Mouse (Mus musculus) MEL (cell line): ENCODE measurements around the gene Bicdl1. TPM values are rescaled to one million over a fixed set of nuclear protein-coding genes. Genes with fewer than 3 reads are reported as not detected.

Experiments
- DNase-seq: peaks from one replicate; pipeline ENCODE4 v3.0.0; 2011; ENCODE audit warnings: low read depth, low spot score
- H3K27ac ChIP-seq: 2 replicates; pipeline ENCODE4 v1.5.1; 2012; ENCODE audit warnings: low read depth, mild to moderate bottlenecking, control low read depth, low read length, moderate library complexity; ENCODE audit not compliant: control insufficient read depth
- H3K27me3 ChIP-seq, 2 experiments: fragments of 150-350 bp in 1 of 2; sonication (generic) in 1 of 2; 2 replicates each; pipeline ENCODE4 v1.6.1; 2012; ENCODE audit warnings: low read length in 2 of 2, mild to moderate bottlenecking in 2 of 2, improper control_type of control experiment in 1 of 2, moderate library complexity in 1 of 2; ENCODE audit not compliant: insufficient read depth in 2 of 2, control insufficient read depth in 1 of 2
- H3K36me3 ChIP-seq, 2 experiments: 2 replicates each; pipeline ENCODE4 v1.6.1; 2012 to 2014; ENCODE audit warnings: low read length in 2 of 2, improper control_type of control experiment in 1 of 2, inconsistent platforms in 1 of 2, mild to moderate bottlenecking in 1 of 2; ENCODE audit not compliant: insufficient read depth in 2 of 2, control insufficient read depth in 1 of 2
- H3K4me1 ChIP-seq, 2 experiments: fragments of 150-350 bp in 1 of 2; sonication (generic) in 1 of 2; 2 replicates each; pipeline ENCODE4 v1.6.1; 2012; ENCODE audit warnings: low read length in 2 of 2, improper control_type of control experiment in 1 of 2, mild to moderate bottlenecking in 1 of 2; ENCODE audit not compliant: insufficient read depth in 2 of 2, control insufficient read depth in 1 of 2
- H3K4me3 ChIP-seq, 2 experiments: fragments of 150-350 bp in 1 of 2; sonication (generic) in 1 of 2; 2 replicates each; pipeline ENCODE4 v1.5.1; 2012; ENCODE audit warnings: low read depth in 2 of 2, low read length in 2 of 2, mild to moderate bottlenecking in 2 of 2, moderate library complexity in 2 of 2, control low read depth in 1 of 2, improper control_type of control experiment in 1 of 2; ENCODE audit not compliant: control insufficient read depth in 1 of 2, insufficient read depth in 1 of 2
- H3K79me2 ChIP-seq: 2 replicates; pipeline ENCODE4 v1.6.1; 2012; ENCODE audit warnings: mild to moderate bottlenecking, low read length, moderate library complexity; ENCODE audit not compliant: control insufficient read depth, poor library complexity, insufficient read depth
- H3K9ac ChIP-seq: 2 replicates; pipeline ENCODE4 v1.6.1; 2012; ENCODE audit warnings: low read depth, mild to moderate bottlenecking, control low read depth, low read length, moderate library complexity; ENCODE audit not compliant: control insufficient read depth, poor library complexity, severe bottlenecking
- H3K9me3 ChIP-seq: fragments of 150-350 bp; sonication (generic); replicated peaks from 2 replicates; pipeline ENCODE4 v1.6.1; 2012; ENCODE audit warnings: mild to moderate bottlenecking, low read length, improper control_type of control experiment, moderate library complexity; ENCODE audit not compliant: insufficient read depth
- CHD1 ChIP-seq: IDR thresholded peaks from 2 replicates; pipeline ENCODE4 v1.6.1; 2012; ENCODE audit warnings: low read depth, mild to moderate bottlenecking, inconsistent platforms, low read length, improper control_type of control experiment
- CHD2 ChIP-seq: IDR thresholded peaks from 2 replicates; pipeline ENCODE4 v1.6.1; 2011; ENCODE audit warnings: low read length, improper control_type of control experiment
- CTCF ChIP-seq, 3 experiments: IDR thresholded peaks in 2 of 3; conservative IDR thresholded peaks in 1 of 3; 2 replicates each; pipeline ENCODE4 v1.5.1; 2011 to 2012; ENCODE audit warnings: low read length in 3 of 3, low read depth in 2 of 3, mild to moderate bottlenecking in 2 of 3, improper control_type of control experiment in 1 of 3, inconsistent platforms in 1 of 3, mixed read lengths in 1 of 3, moderate library complexity in 1 of 3; ENCODE audit not compliant: control insufficient read depth in 1 of 3, insufficient read depth in 1 of 3, poor library complexity in 1 of 3, severe bottlenecking in 1 of 3
- HCFC1 ChIP-seq: IDR thresholded peaks from 2 replicates; pipeline ENCODE4 v1.6.1; 2012; ENCODE audit warnings: low read depth, mild to moderate bottlenecking, inconsistent platforms, low read length, improper control_type of control experiment, moderate library complexity
- JUND ChIP-seq: IDR thresholded peaks from 2 replicates; pipeline ENCODE4 v1.6.1; 2011; ENCODE audit warnings: low read depth, mild to moderate bottlenecking, improper control_type of control experiment, low read length
- MAX ChIP-seq: IDR thresholded peaks from 2 replicates; pipeline ENCODE4 v1.6.1; 2011; ENCODE audit warnings: low read length, improper control_type of control experiment
- MEF2A ChIP-seq: IDR thresholded peaks from 2 replicates; pipeline ENCODE4 v1.6.1; 2014; ENCODE audit warnings: low read depth, mild to moderate bottlenecking, inconsistent platforms, low read length, improper control_type of control experiment; ENCODE audit not compliant: poor library complexity, insufficient replicate concordance, severe bottlenecking; ENCODE audit errors: extremely low read depth
- MXI1 ChIP-seq: IDR thresholded peaks from 2 replicates; pipeline ENCODE4 v1.6.1; 2011; ENCODE audit warnings: mild to moderate bottlenecking, low read depth, low read length, improper control_type of control experiment
- MYC ChIP-seq: IDR thresholded peaks from 2 replicates; pipeline ENCODE4 v1.6.1; 2011; ENCODE audit warnings: low read depth, mild to moderate bottlenecking, low read length, improper control_type of control experiment, moderate library complexity
- NELFE ChIP-seq: IDR thresholded peaks from 2 replicates; pipeline ENCODE4 v1.6.1; 2011; ENCODE audit warnings: low read depth, low read length, improper control_type of control experiment
- POLR2AphosphoS2 ChIP-seq: IDR thresholded peaks from 2 replicates; pipeline ENCODE4 v1.6.1; 2011; ENCODE audit warnings: low read length, improper control_type of control experiment
- POLR2AphosphoS5 ChIP-seq: IDR thresholded peaks from 2 replicates; pipeline ENCODE4 v1.6.1; 2012; ENCODE audit warnings: low read depth, borderline replicate concordance, mild to moderate bottlenecking, inconsistent platforms, low read length, moderate library complexity, mixed read lengths
- RAD21 ChIP-seq: IDR thresholded peaks from 2 replicates; pipeline ENCODE4 v1.6.1; 2011; ENCODE audit warnings: mild to moderate bottlenecking, low read depth, low read length, improper control_type of control experiment
- SIN3A ChIP-seq: IDR thresholded peaks from 2 replicates; pipeline ENCODE4 v1.6.1; 2012; ENCODE audit warnings: low read length, improper control_type of control experiment, inconsistent platforms
- TCF12 ChIP-seq: IDR thresholded peaks from 2 replicates; pipeline ENCODE4 v1.6.1; 2014; ENCODE audit warnings: low read depth, mild to moderate bottlenecking, inconsistent platforms, low read length, improper control_type of control experiment, moderate library complexity
- UBTF ChIP-seq: IDR thresholded peaks from 2 replicates; pipeline ENCODE4 v1.6.1; 2012; ENCODE audit warnings: low read depth, mild to moderate bottlenecking, inconsistent platforms, low read length, improper control_type of control experiment, moderate library complexity, borderline replicate concordance; ENCODE audit not compliant: insufficient read depth
- USF1 ChIP-seq: IDR thresholded peaks from 2 replicates; pipeline ENCODE4 v1.6.1; 2014; ENCODE audit warnings: low read depth, mild to moderate bottlenecking, inconsistent platforms, low read length, improper control_type of control experiment, moderate library complexity
- USF2 ChIP-seq, 2 experiments: IDR thresholded peaks; 2 replicates each; pipeline ENCODE4 v1.6.1; 2011 to 2012; ENCODE audit warnings: improper control_type of control experiment in 2 of 2, low read length in 2 of 2, borderline replicate concordance in 1 of 2, inconsistent platforms in 1 of 2, low read depth in 1 of 2, mild to moderate bottlenecking in 1 of 2; ENCODE audit not compliant: insufficient read depth in 1 of 2
- ZKSCAN1 ChIP-seq: IDR thresholded peaks from 2 replicates; pipeline ENCODE4 v1.6.1; 2012; ENCODE audit warnings: low read depth, mild to moderate bottlenecking, inconsistent platforms, low read length, improper control_type of control experiment, moderate library complexity
- ZNF384 ChIP-seq: IDR thresholded peaks from 2 replicates; pipeline ENCODE4 v1.6.1; 2012; ENCODE audit warnings: low read depth, mild to moderate bottlenecking, inconsistent platforms, low read length, improper control_type of control experiment
- polyA plus RNA-seq, 2 experiments: library from polyadenylated mRNA; stranded (reverse) in 1 of 2; unstranded in 1 of 2; fragments of >175 nt in 1 of 2; fragments of >200 nt in 1 of 2; gene quantifications; 2 replicates each; pipeline versions ENCODE4 v1.2.1 to v1.2.4; 2012; ENCODE audit warnings: low replicate concordance in 2 of 2, low read depth in 1 of 2; ENCODE audit not compliant: insufficient read length in 2 of 2, insufficient read depth in 1 of 2, missing spikeins in 1 of 2
- total RNA-seq: library from RNA; depleted of rRNA; stranded (reverse); fragments of 300-350 nt; gene quantifications from 2 replicates; pipeline ENCODE4 v1.2.3, GENCODE M21; 2012

The Bicdl1 gene
- total and polyA plus RNA-seq, 3 experiments: 3.5 to 13.4 TPM; not detected in 1

- Histone ChIP-seq H3K27me3 (no peaks in the 10 kb centered on the region), H3K4me1 (no peaks in the 10 kb centered on the region)
These were observed 87.2 kb downstream of the Bicdl1 start for GRCm38 (mm10) chr5:115644192-115644591.

DNA sequence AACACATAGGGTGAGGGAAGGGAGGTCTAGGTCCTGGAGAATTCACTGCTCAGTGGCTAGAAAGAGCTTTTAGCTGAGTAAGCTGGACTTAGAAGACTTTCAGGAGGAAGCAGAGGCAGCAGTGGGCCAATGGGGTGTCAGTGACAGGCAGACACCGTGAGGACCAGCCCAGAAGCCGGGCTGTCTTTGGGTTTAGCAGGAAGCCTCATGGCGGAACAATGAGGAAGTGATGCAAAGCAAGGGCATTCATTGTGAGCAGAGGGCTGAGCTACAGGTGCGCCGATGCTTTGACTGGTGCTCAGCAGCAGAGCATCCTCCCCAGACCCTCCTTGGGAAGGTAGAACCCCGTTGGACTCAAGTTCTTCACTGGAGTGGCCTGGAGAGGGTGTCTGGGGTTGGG is 95.9 kb downstream of the Bicdl1 start:
- TF ChIP-seq POLR2AphosphoS2 (no peak), NELFE (no peak), USF1 (no peak), UBTF (no peak), HCFC1 (no peak), RAD21 (no peak), JUND (no peak), TCF12 (no peak), MXI1 (no peak), SIN3A (no peak), CHD1 (no peak), ZKSCAN1 (no peak), CHD2 (no peak), USF2 (IDR thresholded peaks at IDR 0.05; ENCODE audit: borderline replicate concordance in 1 of 2, insufficient read depth in 1 of 2, low read depth in 1 of 2, low read length in 2 of 2) (no peak), MYC (no peak), POLR2AphosphoS5 (no peak), MEF2A (no peak), ZNF384 (no peak), MAX (no peak)
- TF ChIP-seq, all 39 proteins: peak for 0
- H3K4me1 ChIP-seq: peaks cover 2 to 34% of the 10 kb centered on the region in 2 experiments
- H3K9me3 ChIP-seq: no peaks in the 10 kb centered on the region
- DNase-seq: peak; percentile 43
- no peak overlapping the region for H3K4me3 ChIP-seq
- H3K27me3 ChIP-seq: no peaks in the 10 kb centered on the region
- no peak overlapping the region for H3K9ac ChIP-seq
- peaks cover 61% of the 10 kb centered on the region for H3K79me2 ChIP-seq
- H3K27ac ChIP-seq: no peak overlapping the region; the same call in 1 of the 2 replicates
- H3K36me3 ChIP-seq: peaks cover 4 to 23% of the 10 kb centered on the region in 2 experiments

More at GRCm38 (mm10) chr5:115644192-115644591, 87.2 kb downstream of the Bicdl1 start:
- no peaks in the 10 kb centered on the region for H3K79me2 ChIP-seq
- peak; percentile 14; the same call in 1 of the 2 replicates for TF ChIP-seq RAD21
- TF ChIP-seq CTCF (IDR thresholded peaks at IDR 0.05 in 2 of 3, conservative IDR thresholded peaks at IDR 0.05 in 1 of 3; ENCODE audit: control insufficient read depth in 1 of 3, insufficient read depth in 1 of 3, low read depth in 2 of 3, low read length in 3 of 3, poor library complexity in 1 of 3, severe bottlenecking in 1 of 3): peak in 2 of 3 experiments; percentile 16 to 27; a peak in 3 of 6 replicates
- TF ChIP-seq UBTF: no peak
- TF ChIP-seq CHD2: no peak
- H3K9me3 ChIP-seq: no peaks in the 10 kb centered on the region
- no peak overlapping the region for H3K4me3 ChIP-seq
- H3K9ac ChIP-seq: no peak overlapping the region
- no peak for DNase-seq
- H3K36me3 ChIP-seq: peaks cover 0 to 3% of the 10 kb centered on the region in 2 experiments; a peak in 2 of 4 replicates
- H3K27ac ChIP-seq: no peak overlapping the region
